Mouse (Mus musculus): ENCODE data around the gene Rnf212b.

DNA sequence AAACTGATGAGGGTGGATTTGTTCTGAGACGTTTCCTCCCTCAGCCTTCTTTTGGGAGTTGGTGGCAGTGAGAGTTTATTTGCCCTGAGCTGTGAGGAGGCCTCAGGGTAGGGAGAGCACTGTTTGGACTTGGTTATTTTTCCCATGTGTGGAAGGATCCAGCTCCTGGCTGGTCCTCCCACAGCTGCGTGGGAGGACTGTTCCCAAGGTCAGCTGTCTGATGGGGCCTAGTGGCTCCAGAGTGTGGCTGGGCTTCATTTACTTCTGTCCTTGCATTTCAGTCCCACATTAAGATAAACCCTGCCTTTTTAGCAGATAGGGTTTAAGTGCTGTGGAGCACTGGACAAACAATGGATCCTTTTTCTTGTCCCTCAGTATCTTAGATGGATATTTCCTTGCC is 83.5 kb downstream of the Rnf212b start:
- TF ChIP-seq CTCF (IDR thresholded peaks at IDR 0.05; ENCODE audit: low read depth) (no peak), EP300 (IDR thresholded peaks at IDR 0.05; ENCODE audit: low read depth) (no peak)
